Comparison of ENCODE assay signal across 30 mouse cellular contexts in genomic region chr10:117759844-117760630, GRCm38 (mm10).
"Had no signal": no experiment of that assay in that cellular context is flagged by ENCODE, and none has a peak within 500 bp of the region (broad histone marks: within the 10 kb centered on the region; RNA-seq: fewer than 3 reads in every experiment).

No protein-coding gene starts in this region.

- ATAC-seq: liver, embryonic 12.5 days; liver, postnatal 0 days; lung, postnatal 0 days; midbrain, embryonic 15.5 days; midbrain, embryonic 16.5 days had no signal

- H3K9ac ChIP-seq: limb, embryonic 12.5 days; limb, embryonic 13.5 days; limb, embryonic 15.5 days; liver, embryonic 12.5 days; liver, embryonic 13.5 days; liver, embryonic 14.5 days; liver, embryonic 15.5 days; liver, postnatal 0 days; lung, embryonic 14.5 days; lung, embryonic 15.5 days; midbrain, embryonic 12.5 days; midbrain, embryonic 15.5 days; neural tube, embryonic 12.5 days had no signal

- DNase-seq: left cerebral cortex, postnatal 4 days; liver; liver, embryonic 13.5 days; liver, postnatal 0 days; lung, adult 18-20 months; lung, adult 2 months; lung, embryonic 14.5 days; lung, postnatal 10 days; lung, postnatal 14 days; lung, postnatal 4 days; midbrain, embryonic 14.5 days had no signal

- H3K27ac ChIP-seq: left cerebral cortex, adult 2 months; limb, embryonic 10.5 days; limb, embryonic 12.5 days; limb, embryonic 13.5 days; limb, embryonic 15.5 days; liver, embryonic 12.5 days; liver, embryonic 13.5 days; liver, embryonic 14.5 days; liver, embryonic 15.5 days; lung, embryonic 15.5 days; macrophage; midbrain, embryonic 10.5 days; midbrain, embryonic 12.5 days; midbrain, embryonic 15.5 days; neural tube, embryonic 12.5 days had no signal

- H3K9me3 ChIP-seq: limb, embryonic 10.5 days; limb, embryonic 12.5 days; limb, embryonic 13.5 days; limb, embryonic 15.5 days; liver, embryonic 12.5 days; liver, embryonic 13.5 days; liver, embryonic 15.5 days; lung, embryonic 15.5 days; megakaryocyte, embryonic 14.5 days; midbrain, embryonic 10.5 days; midbrain, embryonic 12.5 days; midbrain, embryonic 15.5 days; neural tube, embryonic 12.5 days had no signal

- H3K4me1 ChIP-seq: limb, embryonic 10.5 days; limb, embryonic 12.5 days; limb, embryonic 13.5 days; limb, embryonic 15.5 days; liver, embryonic 12.5 days; liver, embryonic 13.5 days; lung, embryonic 15.5 days; midbrain, embryonic 10.5 days; midbrain, embryonic 12.5 days; midbrain, embryonic 15.5 days; neural tube, embryonic 12.5 days had no signal

- H3K4me3 ChIP-seq: left cerebral cortex, adult 2 months; limb, embryonic 10.5 days; limb, embryonic 12.5 days; limb, embryonic 13.5 days; limb, embryonic 15.5 days; liver, embryonic 12.5 days; liver, embryonic 13.5 days; liver, embryonic 15.5 days; lung, embryonic 15.5 days; megakaryocyte, embryonic 14.5 days; midbrain, embryonic 10.5 days; midbrain, embryonic 12.5 days; midbrain, embryonic 15.5 days; myocyte; neural tube, embryonic 12.5 days had no signal

- H3K27me3 ChIP-seq: limb, embryonic 12.5 days; limb, embryonic 13.5 days; limb, embryonic 15.5 days; liver, embryonic 12.5 days; liver, embryonic 13.5 days; liver, embryonic 15.5 days; lung, embryonic 15.5 days; megakaryocyte, embryonic 14.5 days; midbrain, embryonic 12.5 days; midbrain, embryonic 15.5 days; neural tube, embryonic 12.5 days had no signal

- H3K4me2 ChIP-seq: limb, embryonic 12.5 days; limb, embryonic 13.5 days; limb, embryonic 15.5 days; liver, embryonic 11.5 days; liver, embryonic 12.5 days; liver, embryonic 13.5 days; liver, embryonic 15.5 days; lung, embryonic 14.5 days; lung, embryonic 15.5 days; midbrain, embryonic 12.5 days; midbrain, embryonic 15.5 days; neural tube, embryonic 12.5 days had no signal
